ENCODE assay signal across 8 mouse cellular contexts in the genomic region with DNA sequence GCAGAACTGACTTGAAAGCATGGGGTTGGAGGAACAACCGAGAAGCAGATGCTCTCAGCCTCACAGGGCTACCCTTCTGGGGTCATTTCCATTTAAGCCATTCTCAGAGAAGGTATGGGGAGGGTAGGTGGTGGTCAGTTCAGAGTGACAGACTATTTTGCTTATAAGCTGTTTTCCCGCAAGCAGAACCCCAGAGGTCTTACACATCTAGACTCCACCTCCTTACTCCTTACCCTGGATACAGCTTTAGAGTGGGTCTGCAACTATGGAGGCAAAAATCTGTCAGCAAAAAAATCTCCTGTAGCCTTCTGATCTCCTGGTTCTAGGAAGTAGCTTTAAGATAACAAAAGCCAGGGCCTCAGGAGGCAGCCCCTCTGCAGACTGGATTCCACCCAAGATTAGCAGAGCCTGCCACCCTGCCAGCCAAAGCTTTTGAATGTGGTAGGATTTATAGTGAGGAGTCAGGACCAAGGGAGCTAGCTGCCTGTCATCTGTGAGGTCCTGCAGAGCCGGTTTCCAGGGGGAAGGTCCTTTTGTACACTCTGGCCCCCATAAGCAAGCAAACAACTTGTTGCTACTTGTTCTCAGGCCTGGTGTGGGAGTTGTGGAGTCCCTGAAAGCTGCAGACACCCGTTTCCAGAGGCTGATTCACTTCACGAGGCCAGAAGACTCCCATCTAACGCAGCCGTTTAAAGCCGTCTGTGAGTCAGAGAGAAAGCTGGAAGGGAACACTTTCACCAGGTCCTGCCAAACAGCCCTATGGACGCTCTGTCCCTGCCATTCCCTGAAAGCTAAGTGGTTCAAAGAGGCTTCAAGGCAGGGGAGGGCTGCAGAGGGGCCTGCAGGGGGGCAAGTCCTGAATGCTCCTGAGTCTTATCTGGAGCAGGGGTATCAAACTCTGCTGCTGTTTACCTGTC. TPM values are rescaled to one million over a fixed set of nuclear protein-coding genes. Genes with fewer than 3 reads are reported as not detected.
A peak's percentile ranks its signal among the peaks of the same experiment; 100 is the strongest.
DNase-seq lines count a peak whose midpoint lies in the region; ATAC-seq and TF ChIP-seq lines count a peak whose summit lies in the region.

No protein-coding gene starts in this region.

- H3K9me3 ChIP-seq in intestine, embryonic 15.5 days: no peaks in the 10 kb centered on the region
- no peaks in the 10 kb centered on the region for H3K9me3 ChIP-seq in neural tube, embryonic 11.5 days (ENCODE audit: control insufficient read depth, low read length)
- no peaks in the 10 kb centered on the region for H3K9me3 ChIP-seq in liver, embryonic 12.5 days (replicated peaks)

- ATAC-seq in intestine, embryonic 15.5 days: peak; percentile 18; the same call in 1 of the 2 replicates
- no peak for ATAC-seq in neural tube, embryonic 11.5 days (ENCODE audit: insufficient read depth, low FRiP score, low TSS enrichment)
- ATAC-seq in liver, embryonic 12.5 days: no peak

- no peak overlapping the region for H3K9ac ChIP-seq in intestine, embryonic 15.5 days
- peak overlapping the region; percentile 39; the same call in 1 of the 2 replicates for H3K9ac ChIP-seq in neural tube, embryonic 11.5 days (ENCODE audit: low read length)
- no peak overlapping the region for H3K9ac ChIP-seq in liver, embryonic 12.5 days

- no peaks in the 10 kb centered on the region for H3K36me3 ChIP-seq in intestine, embryonic 15.5 days
- H3K36me3 ChIP-seq in neural tube, embryonic 11.5 days (ENCODE audit: control insufficient read depth, insufficient read depth, low read length): no peaks in the 10 kb centered on the region
- H3K36me3 ChIP-seq in liver, embryonic 12.5 days: no peaks in the 10 kb centered on the region
- no peaks in the 10 kb centered on the region for H3K36me3 ChIP-seq in thymus, adult 2 months (ENCODE audit: control insufficient read depth, insufficient read depth, low read length)

- no peak for TF ChIP-seq CTCF in thymus, adult 2 months (IDR thresholded peaks at IDR 0.05; ENCODE audit: borderline replicate concordance, control insufficient read depth, extremely low read depth, insufficient read depth, low read length, poor library complexity)

- H3K4me2 ChIP-seq in intestine, embryonic 15.5 days (replicated peaks): no peak overlapping the region; the same call in 1 of the 2 replicates
- no peak overlapping the region; the same call in 1 of the 2 replicates for H3K4me2 ChIP-seq in neural tube, embryonic 11.5 days (ENCODE audit: low read depth)
- H3K4me2 ChIP-seq in liver, embryonic 12.5 days: no peak overlapping the region

- H3K4me3 ChIP-seq in intestine, embryonic 15.5 days (replicated peaks): no peak overlapping the region
- no peak overlapping the region for H3K4me3 ChIP-seq in neural tube, embryonic 11.5 days (ENCODE audit: low read depth, low read length)
- H3K4me3 ChIP-seq in liver, embryonic 12.5 days: no peak overlapping the region
- H3K4me3 ChIP-seq in thymus, adult 2 months (ENCODE audit: control insufficient read depth, insufficient read depth, low read length): no peak overlapping the region

- no peak for TF ChIP-seq POLR2A in thymus, adult 2 months (IDR thresholded peaks at IDR 0.05; ENCODE audit: control insufficient read depth, extremely low read depth, insufficient read depth, low read length, poor library complexity)

- WGBS in intestine, embryonic 15.5 days: 20% methylated on average over 9 of the region's 9 CpGs
- WGBS in neural tube, embryonic 11.5 days: 20% methylated on average over 9 of the region's 9 CpGs
- WGBS in liver, embryonic 12.5 days (ENCODE audit: insufficient replicate concordance): 42% methylated on average over 9 of the region's 9 CpGs
- 87% methylated on average over 9 of the region's 9 CpGs for WGBS in thymus, adult 2 months

- H3K4me1 ChIP-seq in intestine, embryonic 15.5 days (replicated peaks): peaks cover 13% of the 10 kb centered on the region
- H3K4me1 ChIP-seq in neural tube, embryonic 11.5 days (ENCODE audit: control insufficient read depth, insufficient read depth, low read length): peaks cover 9% of the 10 kb centered on the region; the same call in 1 of the 2 replicates
- H3K4me1 ChIP-seq in liver, embryonic 12.5 days: no peaks in the 10 kb centered on the region
- peaks cover 4% of the 10 kb centered on the region for H3K4me1 ChIP-seq in thymus, adult 2 months (replicated peaks; ENCODE audit: control insufficient read depth, insufficient read depth, low read length)

- no peaks in the 10 kb centered on the region for H3K27me3 ChIP-seq in intestine, embryonic 15.5 days (replicated peaks)
- no peaks in the 10 kb centered on the region for H3K27me3 ChIP-seq in neural tube, embryonic 11.5 days (ENCODE audit: control insufficient read depth, insufficient read depth, low read length)
- H3K27me3 ChIP-seq in liver, embryonic 12.5 days (replicated peaks): 0 out of 2 replicates have a peak, but pooled peaks cover 4% of the 10 kb centered on the region
- no peaks in the 10 kb centered on the region for H3K27me3 ChIP-seq in thymus, adult 2 months (ENCODE audit: control insufficient read depth, insufficient read depth, low read length)

- H3K27ac ChIP-seq in intestine, embryonic 15.5 days: peak overlapping the region; percentile 77
- H3K27ac ChIP-seq in neural tube, embryonic 11.5 days (ENCODE audit: low read depth, low read length): no peak overlapping the region
- H3K27ac ChIP-seq in liver, embryonic 12.5 days: no peak overlapping the region
- no peak overlapping the region for H3K27ac ChIP-seq in thymus, adult 2 months (ENCODE audit: control insufficient read depth, insufficient read depth, low read length)

- DNase-seq in ovary, adult 18-20 months (ENCODE audit: low spot score): peak; percentile 38
- DNase-seq in ovary, postnatal 10 days (ENCODE audit: low spot score): no peak
- peak; percentile 23 for DNase-seq in gonadal fat pad, adult 2 months (ENCODE audit: low read depth)
- peak; percentile 32 for DNase-seq in neural tube, embryonic 11.5 days (ENCODE audit: low spot score)
- no peak for DNase-seq in cerebellum, postnatal 25 days
- no peak for DNase-seq in thymus, adult 2 months

RNA-seq across cellular contexts. Expression of a gene that starts 52.1 kb away (rescaled TPM):
- 9.1 and 11.5 TPM in 2 replicates for polyA plus RNA-seq in gonadal fat pad, adult 2 months (2012; rRNA removed)
- 7.2 and 7.3 TPM in 2 replicates for polyA plus RNA-seq in intestine, embryonic 15.5 days (2015; fragmentation: Nextera tagmentation; extraction: Ambion mirVana)
- 0.78 and 0.80 TPM in 2 replicates for polyA plus RNA-seq in neural tube, embryonic 11.5 days (2014; fragmentation: Nextera tagmentation; extraction: Ambion mirVana)
- 0.13 and 0.43 TPM in 2 replicates for polyA plus RNA-seq in liver, embryonic 12.5 days (2016; fragmentation: Nextera tagmentation; extraction: Ambion mirVana)
- 9.9 and 11.4 TPM in 2 replicates for polyA plus RNA-seq in thymus, adult 2 months (2012; rRNA removed)

Comparison
In these comparisons a context has a peak if more than half of its experiments do, and no peak if none do; other contexts are left out.
1. DNase-seq: peak in ovary, adult 18-20 months (single experiment), gonadal fat pad, adult 2 months (single experiment) and neural tube, embryonic 11.5 days (single experiment); none in ovary, postnatal 10 days (single experiment), cerebellum, postnatal 25 days (0 of 2) and thymus, adult 2 months (single experiment).